Mouse (Mus musculus) left cerebral cortex, adult 18-20 months (tissue): ENCODE results near the gene Erv3. TPM values are rescaled to one million over a fixed set of nuclear protein-coding genes. Genes with fewer than 3 reads are reported as not detected.
A peak's percentile ranks its signal among the peaks of the same experiment; 100 is the strongest.

Experiments used
- DNase-seq, 2 experiments: peaks; one replicate each; pipeline ENCODE4 v3.0.0; 2021 to 2022; ENCODE audit warnings: low spot score in 2 of 2, mixed read lengths in 1 of 2
- total RNA-seq, 2 experiments: library from RNA; stranded (reverse); gene quantifications; 2 replicates each; pipeline ENCODE4 v1.2.3; 2021

Erv3 gene
- total RNA-seq, 2 experiments from 2014 or later: 0.09 to 0.23 TPM

DNA sequence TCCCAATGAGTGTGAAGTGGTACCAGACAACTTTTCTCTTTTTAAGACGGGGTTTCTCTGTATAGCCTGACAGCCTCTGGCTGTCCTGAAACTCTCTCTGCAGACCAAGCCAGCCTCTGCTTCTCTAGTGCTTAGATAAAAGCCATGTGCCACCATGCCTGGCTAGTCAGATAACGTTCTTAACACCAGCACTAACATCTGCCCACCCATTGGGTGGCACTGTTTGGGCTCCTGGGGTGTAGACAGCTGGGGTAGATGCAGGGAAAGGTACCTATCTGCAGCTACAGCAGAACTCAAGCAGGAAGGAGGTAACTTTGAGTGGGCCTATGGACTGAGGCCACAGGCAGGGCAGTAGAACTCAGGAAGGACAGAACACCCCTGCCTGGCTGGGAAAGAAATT lies 34.0 kb downstream of the Erv3 start:
- no peak for DNase-seq

GRCm38 (mm10) chr2:131823931-131824330 lies 35.6 kb downstream of the Erv3 start:
- no peak for DNase-seq

DNA sequence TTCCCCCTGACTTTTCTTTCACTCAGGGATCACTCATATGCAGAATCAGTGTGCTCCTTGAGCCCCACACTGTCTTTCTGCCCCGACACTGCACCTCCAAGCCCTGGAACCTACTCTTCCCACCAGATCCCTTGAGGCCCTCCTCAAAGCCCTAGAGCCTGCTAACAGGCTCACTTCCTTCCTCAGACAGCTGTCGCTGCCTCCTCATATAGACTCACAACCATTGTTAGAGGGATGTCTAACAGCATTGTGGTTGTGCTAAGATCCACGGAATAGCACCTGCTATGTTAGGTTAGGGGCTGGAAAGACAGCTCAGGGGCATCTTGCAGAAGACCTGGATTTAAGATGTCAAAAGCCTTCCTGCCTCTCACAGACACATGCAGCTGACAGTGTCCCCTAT lies 37.1 kb downstream of the Erv3 start:
- DNase-seq: no peak

GRCm38 (mm10) chr2:131821708-131821990 lies 37.9 kb downstream of the Erv3 start:
- no peak for DNase-seq

GRCm38 (mm10) chr2:131820932-131821707 lies 38.4 kb downstream of the Erv3 start:
- peak; percentile 89 to 97 for DNase-seq

DNA sequence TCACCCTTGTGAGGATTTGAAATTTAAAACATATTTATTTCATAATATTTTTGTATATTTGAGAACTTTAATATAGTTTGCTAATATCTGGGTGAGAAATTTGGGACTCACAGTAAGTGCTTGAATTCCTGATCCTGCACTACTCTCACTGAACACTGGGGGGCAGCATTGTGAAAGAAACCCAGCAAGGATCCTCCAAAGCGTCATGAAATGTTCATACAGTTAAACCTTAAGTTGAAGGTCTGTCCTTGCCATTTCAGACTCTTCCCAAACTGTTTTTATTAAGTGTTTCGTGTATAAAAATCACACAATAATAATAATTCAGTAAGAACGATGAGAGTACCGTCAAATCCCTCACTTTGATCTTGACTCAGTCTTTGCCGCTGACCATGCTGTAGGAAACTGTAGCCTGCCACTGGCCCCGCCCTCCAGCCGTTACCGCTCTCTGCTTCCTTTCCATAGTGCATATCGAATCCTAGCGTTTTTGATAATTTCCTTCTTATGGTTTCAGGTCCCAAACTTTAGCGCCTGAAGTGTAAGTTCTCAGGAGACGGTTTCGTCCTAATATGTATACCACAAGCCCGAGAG lies 39.4 kb downstream of the Erv3 start:
- DNase-seq: peak; percentile 88 to 89

GRCm38 (mm10) chr2:131814327-131814726 lies 45.2 kb downstream of the Erv3 start:
- DNase-seq: no peak

GRCm38 (mm10) chr2:131813437-131813836 lies 46.1 kb downstream of the Erv3 start:
- DNase-seq: no peak

GRCm38 (mm10) chr2:131812480-131813137 lies 46.9 kb downstream of the Erv3 start:
- DNase-seq: peak; percentile 59 to 82

GRCm38 (mm10) chr2:131811607-131812006 lies 47.9 kb downstream of the Erv3 start:
- DNase-seq: no peak

DNA sequence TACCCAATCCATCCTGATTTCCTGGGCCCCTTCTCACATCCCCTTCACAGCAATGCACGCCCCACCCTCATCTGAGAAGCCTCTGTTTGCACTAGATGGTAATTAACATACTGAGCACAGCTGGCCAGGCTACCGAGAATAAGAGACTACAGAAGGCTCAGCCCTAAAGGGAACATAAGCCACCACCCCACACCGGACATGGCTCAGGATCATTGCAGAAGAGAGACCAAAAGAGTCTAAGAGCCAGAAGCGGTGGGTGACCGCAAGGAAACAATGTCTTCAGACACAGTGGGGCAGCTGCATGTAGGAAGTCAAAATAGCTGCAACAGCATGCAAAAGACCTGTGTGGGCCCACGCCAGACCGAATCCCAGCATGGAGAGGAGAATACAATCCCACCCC lies 50.7 kb downstream of the Erv3 start:
- no peak for DNase-seq

DNA sequence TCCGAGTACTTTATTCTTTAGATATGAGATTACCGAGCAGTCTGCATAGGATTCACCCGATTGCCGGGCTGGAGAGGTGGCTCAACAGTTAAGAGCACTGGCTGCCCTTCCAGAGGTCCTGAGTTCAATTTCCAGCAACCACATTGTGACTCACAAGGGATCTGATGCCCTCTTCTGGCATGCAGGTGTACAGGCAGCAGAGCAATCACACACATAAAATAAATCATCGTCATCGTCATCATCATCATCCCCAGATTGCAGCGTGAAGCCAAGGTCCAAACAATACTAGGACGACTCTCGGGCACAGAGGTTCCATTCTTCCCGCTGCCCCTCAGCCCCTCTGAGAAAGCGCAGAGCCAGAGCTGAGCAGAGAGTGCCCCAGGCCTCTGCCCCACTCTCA lies 51.9 kb downstream of the Erv3 start:
- DNase-seq: no peak

DNA sequence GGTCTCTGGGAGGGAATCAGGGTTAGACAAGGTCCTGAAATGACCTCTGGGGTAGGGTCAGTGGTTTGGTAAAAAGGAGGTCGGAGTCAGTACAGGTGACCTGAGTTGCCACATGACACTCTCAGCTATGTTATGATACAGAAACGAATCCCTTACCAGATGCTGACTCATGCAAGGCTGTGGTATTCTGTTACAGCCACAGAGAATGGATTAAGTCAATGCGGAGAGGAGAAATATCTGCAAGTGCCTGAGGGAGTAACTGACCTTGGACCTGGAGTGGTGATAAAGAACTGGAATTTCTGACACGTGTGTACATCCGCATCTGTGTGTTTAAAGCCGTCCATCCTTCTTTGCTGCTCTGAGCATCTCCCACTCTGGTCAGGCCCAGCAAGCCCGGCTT lies 52.7 kb downstream of the Erv3 start:
- no peak for DNase-seq

DNA sequence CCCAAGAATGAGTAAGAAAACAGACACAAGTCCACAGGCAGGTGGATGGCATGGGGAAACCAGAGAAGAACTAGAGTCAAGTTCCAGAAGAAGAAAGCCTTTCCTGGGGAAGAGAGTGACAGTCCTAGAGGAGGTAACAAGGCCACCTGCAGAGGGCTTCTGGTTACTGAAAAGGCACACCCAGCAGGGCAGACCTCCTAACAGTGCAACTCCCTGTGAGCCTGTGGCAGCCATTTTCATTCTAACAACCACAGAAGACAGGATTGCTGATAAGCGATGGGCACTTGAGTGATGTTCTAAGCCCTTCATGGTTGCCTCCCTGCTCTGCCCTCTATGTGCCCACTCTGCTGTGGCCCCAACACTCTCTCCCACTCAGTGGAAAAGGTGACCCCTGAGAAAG lies 54.2 kb downstream of the Erv3 start:
- no peak for DNase-seq

- DNase-seq: no peak
Measured at GRCm38 (mm10) chr2:131803801-131804200, 55.7 kb downstream of the Erv3 start.

Other genes with a start within 250 kb of the Erv3 start
- 100 to 1,000 TPM; 867 to 903 TPM for gene Prnp, start 50.2 kb upstream of the Erv3 start, total RNA-seq
- not detected for gene Prn, start 50.2 kb upstream of the Erv3 start, total RNA-seq
- not detected for gene Prnd, start 91.1 kb upstream of the Erv3 start, total RNA-seq
- 10 to 100 TPM; 42.8 to 47.5 TPM for gene Rassf2, start 170.5 kb upstream of the Erv3 start, total RNA-seq